Comparison of ENCODE assay signal across 9 mouse cellular contexts in the genomic region with DNA sequence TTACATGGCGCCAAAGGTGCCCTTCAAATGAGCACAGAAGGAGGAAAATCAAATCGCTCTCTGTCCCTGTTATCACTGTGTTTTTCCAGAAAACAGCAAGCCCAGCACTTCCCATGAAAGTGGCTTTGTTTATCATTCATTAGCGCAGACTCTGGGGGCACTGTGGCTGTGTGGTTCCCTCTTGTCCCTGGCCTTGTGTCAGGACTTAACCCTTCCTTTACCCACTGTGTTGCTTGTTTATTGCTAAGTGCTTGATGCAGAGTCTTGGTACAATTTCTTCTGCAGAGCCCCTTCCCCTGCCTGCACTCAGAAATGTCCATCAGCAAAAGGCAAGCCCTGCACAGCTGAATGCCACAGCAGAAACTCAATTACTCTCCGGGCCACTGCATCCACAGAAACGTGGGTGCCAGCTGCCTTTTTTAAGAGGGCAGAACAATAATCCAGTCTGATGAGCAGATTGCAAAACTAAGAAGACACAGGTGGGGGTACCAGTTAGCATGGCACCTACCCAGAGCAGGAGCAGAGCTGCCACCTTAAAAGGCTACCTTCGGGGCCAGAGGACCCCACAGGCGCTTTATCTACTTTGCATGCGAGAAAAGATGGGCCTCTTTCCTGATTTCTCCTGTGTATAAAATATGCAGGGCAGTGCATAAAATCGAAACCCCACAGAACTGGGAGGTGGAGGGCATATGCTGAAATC.
A peak's percentile ranks its signal among the peaks of the same experiment; 100 is the strongest.
DNase-seq lines count a peak whose midpoint lies in the region; ATAC-seq lines count a peak whose summit lies in the region.
"Had no signal": no experiment of that assay in that cellular context is flagged by ENCODE, and none has a peak within 500 bp of the region (broad histone marks: within the 10 kb centered on the region; RNA-seq: fewer than 3 reads in every experiment).

No protein-coding gene starts in this region.

- no peak overlapping the region for H3K4me3 ChIP-seq in kidney, embryonic 15.5 days (replicated peaks)
- no peak overlapping the region for H3K4me3 ChIP-seq in forebrain, embryonic 11.5 days (ENCODE audit: low read depth, low read length)
- H3K4me3 ChIP-seq in midbrain, embryonic 12.5 days: no peak overlapping the region
- H3K4me3 ChIP-seq: limb, embryonic 12.5 days had no signal

- no peaks in the 10 kb centered on the region for H3K9me3 ChIP-seq in kidney, embryonic 15.5 days (replicated peaks)
- H3K9me3 ChIP-seq in forebrain, embryonic 11.5 days (ENCODE audit: control insufficient read depth, low read length): no peaks in the 10 kb centered on the region
- no peaks in the 10 kb centered on the region for H3K9me3 ChIP-seq in midbrain, embryonic 12.5 days
- H3K9me3 ChIP-seq: limb, embryonic 12.5 days had no signal

- WGBS in kidney, embryonic 15.5 days: 60% methylated on average over 9 of the region's 9 CpGs
- 47% methylated on average over 9 of the region's 9 CpGs for WGBS in forebrain, embryonic 11.5 days
- WGBS in midbrain, embryonic 12.5 days: 53% methylated on average over 9 of the region's 9 CpGs

- ATAC-seq in kidney, embryonic 15.5 days (replicated peaks; ENCODE audit: low FRiP score): 0 out of 2 replicates have a peak, but pooled peaks have one; percentile 31
- peak; percentile 77 for ATAC-seq in forebrain, embryonic 11.5 days (replicated peaks; ENCODE audit: low FRiP score)
- ATAC-seq in midbrain, embryonic 12.5 days (ENCODE audit: low FRiP score, low read depth): peak; percentile 23; the same call in 1 of the 2 replicates

- DNase-seq in kidney, postnatal 36 days: no peak
- DNase-seq in brain, adult 2 months (ENCODE audit: low read depth, low spot score): peak; percentile 74
- DNase-seq in forebrain, embryonic 11.5 days (ENCODE audit: low spot score): no peak
- DNase-seq in spleen, postnatal 14 days (ENCODE audit: low spot score in 2 of 2): no peak
- DNase-seq in adrenal gland, postnatal 36 days: no peak
- DNase-seq: spleen, adult 18-20 months had no signal

- peak overlapping the region; percentile 61 for H3K27ac ChIP-seq in kidney, embryonic 15.5 days
- peak overlapping the region; percentile 37 for H3K27ac ChIP-seq in forebrain, embryonic 11.5 days (ENCODE audit: low read depth, low read length)
- peak overlapping the region; percentile 30 for H3K27ac ChIP-seq in midbrain, embryonic 12.5 days (replicated peaks)

- H3K27me3 ChIP-seq in kidney, embryonic 15.5 days: no peaks in the 10 kb centered on the region
- no peaks in the 10 kb centered on the region for H3K27me3 ChIP-seq in forebrain, embryonic 11.5 days (ENCODE audit: control insufficient read depth, insufficient read depth, low read length)
- no peaks in the 10 kb centered on the region for H3K27me3 ChIP-seq in midbrain, embryonic 12.5 days
- H3K27me3 ChIP-seq: limb, embryonic 12.5 days had no signal

- H3K36me3 ChIP-seq in kidney, embryonic 15.5 days: peaks cover 23% of the 10 kb centered on the region
- no peaks in the 10 kb centered on the region for H3K36me3 ChIP-seq in forebrain, embryonic 11.5 days (ENCODE audit: control insufficient read depth, insufficient read depth, low read length)
- H3K36me3 ChIP-seq in midbrain, embryonic 12.5 days: no peaks in the 10 kb centered on the region

- no peak overlapping the region for H3K4me2 ChIP-seq in kidney, embryonic 15.5 days
- H3K4me2 ChIP-seq in forebrain, embryonic 11.5 days (ENCODE audit: low read depth, low read length, severe bottlenecking): no peak overlapping the region
- H3K4me2 ChIP-seq in midbrain, embryonic 12.5 days (replicated peaks): no peak overlapping the region
- H3K4me2 ChIP-seq: limb, embryonic 12.5 days had no signal

- peaks cover 48% of the 10 kb centered on the region for H3K4me1 ChIP-seq in kidney, embryonic 15.5 days
- peaks cover 10% of the 10 kb centered on the region for H3K4me1 ChIP-seq in forebrain, embryonic 11.5 days (replicated peaks; ENCODE audit: control insufficient read depth, insufficient read depth, low read length)
- peaks cover 36% of the 10 kb centered on the region for H3K4me1 ChIP-seq in midbrain, embryonic 12.5 days

- no peak overlapping the region for H3K9ac ChIP-seq in kidney, embryonic 15.5 days
- H3K9ac ChIP-seq in forebrain, embryonic 11.5 days (ENCODE audit: low read length): no peak overlapping the region
- no peak overlapping the region for H3K9ac ChIP-seq in midbrain, embryonic 12.5 days (replicated peaks)
- H3K9ac ChIP-seq: limb, embryonic 12.5 days had no signal

Comparison
In these comparisons a context has a peak if more than half of its experiments do, and no peak if none do; other contexts are left out.
1. ATAC-seq: peak in every context shown above with its lines; median percentile 77 in forebrain, embryonic 11.5 days; 31 in kidney, embryonic 15.5 days; 23 in midbrain, embryonic 12.5 days.